Mouse (Mus musculus): ENCODE results near the gene Fkbp8. TPM values are rescaled to one million over a fixed set of nuclear protein-coding genes. Genes with fewer than 3 reads are reported as not detected.

Gene Fkbp8
- 80.5 and 87.3 TPM in 2 replicates for polyA plus RNA-seq (2011; ENCODE audit: insufficient read depth, insufficient read length, low read depth, missing spikeins)

GRCm38 (mm10) chr8:70527512-70528181, at the start of gene Fkbp8, which contains the start of gene Kxd1:
Gene Fkbp8, plus strand, starts transcription at chr8:70527724.
Gene Kxd1, minus strand, starts transcription at chr8:70527956.
- Histone ChIP-seq H3K36me3 (ENCODE audit: control insufficient read depth, insufficient read depth, low read length, poor library complexity, severe bottlenecking) (peaks cover 20% of the 10 kb centered on the region), H3K27me3 (ENCODE audit: control insufficient read depth, insufficient read depth, low read length, poor library complexity, severe bottlenecking) (no peaks in the 10 kb centered on the region), H3K4me1 (ENCODE audit: control insufficient read depth, insufficient read depth, low read length) (peaks cover 3% of the 10 kb centered on the region), H3K4me3 (ENCODE audit: low read depth, low read length) (peak within 1 kb of the TSS; percentile 99), H3K27ac (ENCODE audit: insufficient read depth, low read length) (peak within 1 kb of the TSS; percentile 84), H3K9ac (ENCODE audit: low read depth, poor library complexity, severe bottlenecking) (peak within 1 kb of the TSS; percentile 94), H3K9me3 (replicated peaks; ENCODE audit: control insufficient read depth, insufficient read depth, low read length, poor library complexity, severe bottlenecking) (no peaks in the 10 kb centered on the region)
- TF ChIP-seq POLR2A (IDR thresholded peaks at IDR 0.05; ENCODE audit: insufficient read depth, low read length) (peak; percentile 77), CTCF (IDR thresholded peaks at IDR 0.05; ENCODE audit: low read depth, low read length) (no peak)

- no peak overlapping the region for H3K27ac ChIP-seq (ENCODE audit: insufficient read depth, low read length)
- H3K36me3 ChIP-seq (ENCODE audit: control insufficient read depth, insufficient read depth, low read length, poor library complexity, severe bottlenecking), result no peaks in the 10 kb centered on the region
- no peaks in the 10 kb centered on the region for H3K9me3 ChIP-seq (replicated peaks; ENCODE audit: control insufficient read depth, insufficient read depth, low read length, poor library complexity, severe bottlenecking)
- H3K9ac ChIP-seq (ENCODE audit: low read depth, poor library complexity, severe bottlenecking), result no peak overlapping the region
- TF ChIP-seq CTCF (IDR thresholded peaks at IDR 0.05; ENCODE audit: low read depth, low read length), result no peak
- TF ChIP-seq EP300 (IDR thresholded peaks at IDR 0.05; ENCODE audit: insufficient read depth, low read depth, low read length), result no peak
- TF ChIP-seq POLR2A (IDR thresholded peaks at IDR 0.05; ENCODE audit: insufficient read depth, low read length), result no peak
- H3K4me1 ChIP-seq (ENCODE audit: control insufficient read depth, insufficient read depth, low read length), result no peaks in the 10 kb centered on the region
- no peaks in the 10 kb centered on the region for H3K27me3 ChIP-seq (ENCODE audit: control insufficient read depth, insufficient read depth, low read length, poor library complexity, severe bottlenecking)
- H3K4me3 ChIP-seq (ENCODE audit: low read depth, low read length), result no peak overlapping the region
Measured at GRCm38 (mm10) chr8:70481908-70482307, 45.6 kb upstream of the Fkbp8 start.

- Histone ChIP-seq H3K9me3 (replicated peaks; ENCODE audit: control insufficient read depth, insufficient read depth, low read length, poor library complexity, severe bottlenecking) (no peaks in the 10 kb centered on the region), H3K27ac (ENCODE audit: insufficient read depth, low read length) (no peak overlapping the region), H3K4me1 (ENCODE audit: control insufficient read depth, insufficient read depth, low read length) (no peaks in the 10 kb centered on the region), H3K9ac (ENCODE audit: low read depth, poor library complexity, severe bottlenecking) (no peak overlapping the region), H3K4me3 (ENCODE audit: low read depth, low read length) (no peak overlapping the region), H3K27me3 (ENCODE audit: control insufficient read depth, insufficient read depth, low read length, poor library complexity, severe bottlenecking) (peaks cover 5% of the 10 kb centered on the region; the same call in 1 of the 2 replicates), H3K36me3 (ENCODE audit: control insufficient read depth, insufficient read depth, low read length, poor library complexity, severe bottlenecking) (no peaks in the 10 kb centered on the region)
- TF ChIP-seq POLR2A (IDR thresholded peaks at IDR 0.05; ENCODE audit: insufficient read depth, low read length) (no peak), EP300 (IDR thresholded peaks at IDR 0.05; ENCODE audit: insufficient read depth, low read depth, low read length) (no peak)
Measured at GRCm38 (mm10) chr8:70482943-70483342, 44.6 kb upstream of the Fkbp8 start.

- H3K27me3 ChIP-seq (ENCODE audit: control insufficient read depth, insufficient read depth, low read length, poor library complexity, severe bottlenecking), result peaks cover 11% of the 10 kb centered on the region
- H3K9ac ChIP-seq (ENCODE audit: low read depth, poor library complexity, severe bottlenecking), result no peak overlapping the region
- H3K4me1 ChIP-seq (ENCODE audit: control insufficient read depth, insufficient read depth, low read length), result peaks cover 2% of the 10 kb centered on the region
- H3K27ac ChIP-seq (ENCODE audit: insufficient read depth, low read length), result no peak overlapping the region
- H3K4me3 ChIP-seq (ENCODE audit: low read depth, low read length), result no peak overlapping the region
- H3K36me3 ChIP-seq (ENCODE audit: control insufficient read depth, insufficient read depth, low read length, poor library complexity, severe bottlenecking), result no peaks in the 10 kb centered on the region
- TF ChIP-seq CTCF (IDR thresholded peaks at IDR 0.05; ENCODE audit: low read depth, low read length) (no peak), POLR2A (IDR thresholded peaks at IDR 0.05; ENCODE audit: insufficient read depth, low read length) (no peak), EP300 (IDR thresholded peaks at IDR 0.05; ENCODE audit: insufficient read depth, low read depth, low read length) (no peak)
- no peaks in the 10 kb centered on the region for H3K9me3 ChIP-seq (replicated peaks; ENCODE audit: control insufficient read depth, insufficient read depth, low read length, poor library complexity, severe bottlenecking)
Measured at GRCm38 (mm10) chr8:70486191-70486681, 41.3 kb upstream of the Fkbp8 start.

GRCm38 (mm10) chr8:70486941-70487520, 40.5 kb upstream of the Fkbp8 start, which contains the start of gene Tmem59l:
Gene Tmem59l, minus strand, starts transcription at chr8:70487358.
- no peaks in the 10 kb centered on the region for H3K36me3 ChIP-seq (ENCODE audit: control insufficient read depth, insufficient read depth, low read length, poor library complexity, severe bottlenecking)
- H3K4me1 ChIP-seq (ENCODE audit: control insufficient read depth, insufficient read depth, low read length), result peaks cover 2% of the 10 kb centered on the region
- H3K9ac ChIP-seq (ENCODE audit: low read depth, poor library complexity, severe bottlenecking), result peak within 1 kb of the TSS; percentile 43
- H3K27ac ChIP-seq (ENCODE audit: insufficient read depth, low read length), result no peak within 1 kb of the TSS
- H3K27me3 ChIP-seq (ENCODE audit: control insufficient read depth, insufficient read depth, low read length, poor library complexity, severe bottlenecking), result peaks cover 17% of the 10 kb centered on the region
- peak within 1 kb of the TSS; percentile 59 for H3K4me3 ChIP-seq (ENCODE audit: low read depth, low read length)
- TF ChIP-seq CTCF (IDR thresholded peaks at IDR 0.05; ENCODE audit: low read depth, low read length) (no peak), POLR2A (IDR thresholded peaks at IDR 0.05; ENCODE audit: insufficient read depth, low read length) (no peak), EP300 (IDR thresholded peaks at IDR 0.05; ENCODE audit: insufficient read depth, low read depth, low read length) (no peak)
- no peaks in the 10 kb centered on the region for H3K9me3 ChIP-seq (replicated peaks; ENCODE audit: control insufficient read depth, insufficient read depth, low read length, poor library complexity, severe bottlenecking)

Measured in ES-Bruce4 (cell line).